Mouse (Mus musculus): ENCODE measurements around the gene Nrf1.

Gene Nrf1

DNA sequence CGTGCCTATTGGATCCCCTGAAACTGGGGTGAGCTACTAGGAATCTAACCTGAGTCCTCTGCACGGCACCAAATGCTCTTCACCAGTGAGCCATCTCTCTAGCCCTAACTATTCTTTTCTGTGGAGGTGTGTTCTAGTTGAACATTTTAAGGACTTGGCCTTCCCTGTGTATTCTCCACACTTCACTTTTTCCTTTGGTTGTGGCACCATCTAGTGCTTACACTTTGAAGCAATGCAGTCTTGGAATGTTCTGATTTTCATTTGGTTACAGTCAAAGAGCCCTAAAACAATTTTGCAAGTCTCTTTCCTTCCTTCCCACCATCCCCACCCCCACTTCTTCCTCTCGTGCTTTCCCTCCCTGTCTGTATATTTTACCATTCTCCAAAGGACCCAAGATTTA, 33.6 kb downstream of the Nrf1 start:
- no peak for DNase-seq

DNA sequence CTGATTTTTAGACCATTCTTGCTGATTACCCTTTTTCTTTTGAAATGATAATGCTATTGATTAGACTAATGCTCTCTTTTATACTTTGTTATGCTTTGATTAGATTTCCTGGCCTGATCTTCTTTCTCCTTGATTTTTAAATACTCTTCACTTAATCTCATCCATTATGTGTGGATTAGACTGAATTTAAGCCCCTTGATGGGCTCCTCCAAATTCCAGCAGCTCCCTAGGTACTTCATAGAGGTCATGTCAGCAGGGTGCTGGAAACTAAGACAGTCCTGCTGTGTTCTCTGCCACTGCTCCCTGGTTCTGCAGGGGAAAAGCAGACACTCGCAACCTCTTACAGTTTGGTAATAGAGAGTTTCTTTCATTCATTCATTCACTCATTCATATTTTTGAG, 35.5 kb downstream of the Nrf1 start:
- no peak for DNase-seq

DNA sequence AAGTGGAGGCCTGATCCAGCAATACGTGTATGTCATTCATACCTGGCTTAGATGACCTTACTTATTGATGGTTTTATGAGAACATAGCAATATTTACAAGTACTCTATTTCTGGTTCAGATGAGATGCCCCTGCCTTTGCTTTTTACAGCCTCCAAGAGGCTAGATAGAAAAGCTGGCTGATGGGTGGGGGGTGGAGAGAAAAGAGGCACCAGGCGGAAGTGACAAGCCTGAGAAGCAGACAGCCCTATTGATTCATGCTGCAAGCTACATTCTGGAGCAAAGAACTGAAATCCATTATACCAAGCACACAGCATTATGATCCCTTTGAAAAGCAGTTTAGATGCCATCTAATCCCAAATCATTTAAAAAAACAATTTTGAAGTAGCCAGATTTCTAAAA, 37.6 kb downstream of the Nrf1 start:
- no peak for DNase-seq

DNA sequence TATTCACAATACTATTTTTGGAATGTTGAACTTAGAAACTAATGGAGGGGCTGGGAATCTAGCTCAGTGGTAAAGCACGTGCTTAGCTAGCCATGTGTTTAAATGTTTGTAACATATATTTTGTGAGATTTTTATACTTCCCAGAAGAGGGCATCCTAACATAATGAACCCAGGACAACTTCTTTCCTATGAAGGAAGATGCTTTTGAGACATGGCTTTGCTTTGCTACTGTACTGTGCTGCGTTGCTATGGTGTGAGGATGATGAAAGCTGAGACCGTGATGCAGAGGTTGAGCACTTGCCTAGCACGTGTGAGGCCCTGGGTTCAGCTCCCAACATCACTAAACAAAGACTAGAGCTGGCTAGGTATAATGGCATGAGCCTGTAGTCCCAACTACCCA, 43.4 kb downstream of the Nrf1 start:
- no peak for DNase-seq

DNA sequence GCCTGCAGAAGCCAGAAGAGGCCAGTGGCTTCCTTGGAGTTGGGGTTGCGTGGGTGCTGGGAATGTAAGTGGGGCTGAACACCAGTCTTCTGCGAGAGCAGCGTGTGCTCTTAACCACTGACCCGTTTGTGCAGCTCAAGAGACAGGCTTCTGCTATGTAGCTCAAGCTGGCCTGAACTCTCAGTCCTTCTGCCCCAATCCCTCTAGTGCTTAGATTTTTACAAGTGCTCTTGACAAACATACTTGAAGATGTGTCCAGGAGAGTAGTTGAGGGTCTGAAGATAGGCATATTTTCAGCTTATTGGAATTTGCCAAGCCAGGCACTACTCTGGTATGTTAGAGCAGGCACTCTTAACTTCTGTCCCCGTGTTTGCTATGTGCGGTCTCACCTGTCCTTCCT, 45.0 kb downstream of the Nrf1 start:
- DNase-seq: no peak

DNA sequence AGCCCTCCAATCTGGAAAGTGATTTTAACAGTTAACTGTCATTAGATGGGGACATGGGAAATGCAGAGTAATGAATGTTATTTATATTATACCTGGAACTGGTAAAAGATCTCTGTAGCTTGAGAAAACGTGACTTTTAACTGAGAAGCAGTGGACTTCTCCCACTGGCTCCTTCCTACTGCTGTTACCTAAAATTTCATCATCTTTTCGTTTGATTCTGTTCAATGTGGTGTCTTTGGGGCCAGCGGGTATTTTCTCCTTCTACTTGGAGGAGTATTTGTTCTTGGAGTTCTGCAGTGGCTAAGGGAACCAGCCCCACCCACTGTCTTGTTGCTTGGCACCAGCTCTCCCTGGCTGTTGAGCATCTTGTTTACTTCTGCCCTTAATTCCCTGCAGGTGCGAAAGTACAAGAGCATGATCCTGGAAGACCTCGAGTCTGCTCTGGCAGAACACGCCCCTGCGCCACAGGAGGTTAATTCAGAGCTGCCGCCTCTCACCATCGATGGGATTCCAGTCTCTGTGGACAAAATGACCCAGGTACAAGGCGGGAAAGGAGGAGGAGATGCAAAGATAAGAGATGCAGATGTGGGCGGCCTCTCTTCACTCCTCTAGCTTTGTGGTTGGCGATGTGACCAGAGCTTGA, 54.1 kb downstream of the Nrf1 start:
- no peak for DNase-seq

DNA sequence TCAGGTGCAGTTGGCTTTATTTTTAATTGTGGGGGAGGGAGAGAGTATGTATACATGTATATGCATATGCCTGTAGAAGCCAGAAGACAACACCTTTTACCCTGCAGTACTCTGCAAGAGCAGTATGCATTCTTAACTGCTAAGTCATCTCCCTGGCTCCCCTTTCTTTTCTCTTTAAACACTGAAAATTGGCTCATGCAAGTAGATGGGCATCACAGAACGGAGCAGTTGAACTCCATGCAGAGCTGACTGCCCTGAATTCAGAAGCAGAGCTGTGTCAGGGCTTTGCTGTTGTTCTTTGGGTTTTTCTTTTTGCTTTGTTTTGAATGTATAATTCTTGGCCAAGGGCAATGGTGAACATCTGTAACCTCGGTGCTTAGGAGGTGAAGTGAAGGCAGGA, 58.3 kb downstream of the Nrf1 start:
- no peak for DNase-seq

DNA sequence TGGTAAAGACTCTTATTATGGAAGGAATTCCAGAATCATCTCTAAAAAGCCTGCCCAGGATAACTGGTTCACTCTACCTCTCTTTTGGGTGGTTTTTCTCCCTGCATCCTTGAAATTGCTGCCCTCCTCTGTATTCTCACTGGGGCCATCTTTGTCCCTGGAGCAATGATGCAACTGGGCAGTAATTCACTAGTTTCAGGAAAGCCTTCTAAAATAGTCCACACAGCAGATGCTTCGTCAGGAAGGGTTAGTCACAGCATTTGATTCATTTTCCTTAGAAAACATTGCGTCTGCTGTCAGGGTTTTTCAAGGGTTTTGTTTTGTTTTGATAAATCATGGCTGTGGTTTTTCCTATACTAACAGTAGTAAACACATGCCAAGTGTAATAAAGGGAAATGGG, 59.7 kb downstream of the Nrf1 start:
- DNase-seq: no peak

DNA sequence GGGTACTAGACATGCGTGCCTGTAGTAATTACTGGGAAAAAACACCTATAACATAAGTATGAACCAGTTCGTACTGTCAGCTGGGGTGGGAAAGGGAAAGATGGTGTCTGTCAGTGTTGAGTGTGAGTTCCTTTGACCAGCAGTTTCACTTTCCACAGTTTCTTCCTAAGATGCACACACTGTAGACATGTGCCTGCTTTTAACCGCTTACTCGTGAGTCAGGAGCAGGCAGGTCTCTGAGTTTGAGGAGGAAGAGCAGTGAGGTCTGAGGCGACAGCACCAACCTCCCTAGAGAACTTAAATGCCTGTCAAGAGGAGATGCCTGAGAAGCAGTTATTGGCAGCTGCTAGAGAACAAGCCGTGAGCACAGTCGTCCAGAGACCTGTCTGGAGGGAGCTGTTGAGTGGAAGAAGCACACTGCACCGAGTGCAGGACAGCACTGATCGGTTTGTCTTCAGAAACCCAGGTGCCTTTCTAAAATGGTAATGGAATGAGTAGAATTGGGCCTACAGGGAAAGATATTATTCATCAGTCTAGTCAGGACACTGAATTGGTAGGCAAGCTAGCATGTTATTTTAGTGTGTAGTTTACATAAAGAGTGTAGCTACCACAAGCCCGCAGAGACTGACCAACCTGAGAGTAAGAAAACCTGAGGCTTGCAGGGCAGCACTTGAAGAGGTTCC, 62.2 kb downstream of the Nrf1 start:
- DNase-seq: no peak

DNA sequence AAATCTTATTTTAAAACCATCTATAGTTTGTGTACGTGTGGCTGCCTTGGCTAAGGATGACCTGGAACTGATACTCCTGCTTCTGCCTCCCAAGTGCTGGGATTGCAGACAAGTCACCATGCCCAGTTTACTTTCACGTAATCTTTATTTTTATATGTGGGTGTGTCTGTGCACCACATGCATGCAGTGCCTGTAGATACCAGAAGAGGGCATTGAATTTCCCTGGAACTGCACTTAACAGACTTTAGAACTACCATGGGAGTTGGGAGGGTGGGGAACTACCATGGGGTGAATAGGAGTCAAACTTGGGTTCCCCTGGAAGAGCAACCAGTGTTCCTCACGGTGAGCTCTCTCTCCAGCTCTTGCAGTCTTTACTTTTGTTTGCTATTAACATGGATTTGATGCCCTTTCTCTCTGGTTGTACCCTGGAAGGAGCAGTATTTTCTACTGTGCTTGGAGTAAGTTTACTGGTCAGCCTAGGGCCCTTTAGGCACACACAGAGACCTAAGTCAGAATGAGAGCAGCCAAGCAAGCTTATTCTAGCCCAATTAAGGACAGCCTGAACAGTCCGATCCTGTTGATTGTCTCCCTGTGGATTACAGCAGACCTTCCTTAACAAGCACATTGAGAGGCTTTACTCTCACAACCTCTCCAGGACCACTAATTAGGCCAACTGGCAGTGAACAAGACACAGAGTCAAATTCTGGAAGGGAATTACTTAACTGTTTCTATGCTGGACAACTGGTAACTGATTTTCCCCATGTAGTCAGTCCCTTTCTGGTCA, 64.8 kb downstream of the Nrf1 start:
- DNase-seq: no peak

DNA sequence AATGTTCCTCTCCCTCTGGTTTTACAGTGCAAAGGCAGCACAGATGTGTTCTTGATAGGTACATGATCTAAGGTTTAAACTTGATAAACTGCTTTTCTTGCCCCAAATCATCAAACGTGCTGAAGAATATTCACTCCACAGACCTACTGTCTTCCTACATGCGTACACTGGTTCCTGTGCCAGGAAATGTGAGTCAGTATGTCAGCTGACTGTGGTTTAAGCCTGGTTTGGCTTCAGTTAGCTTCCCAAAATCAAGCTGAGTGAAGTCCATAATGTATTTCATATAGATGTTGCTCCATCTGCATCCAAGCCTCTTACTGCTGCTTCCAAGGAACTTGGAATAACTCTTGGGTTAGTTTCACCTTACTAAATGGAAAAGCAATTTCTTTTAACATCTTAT, 66.3 kb downstream of the Nrf1 start:
- no peak for DNase-seq

DNA sequence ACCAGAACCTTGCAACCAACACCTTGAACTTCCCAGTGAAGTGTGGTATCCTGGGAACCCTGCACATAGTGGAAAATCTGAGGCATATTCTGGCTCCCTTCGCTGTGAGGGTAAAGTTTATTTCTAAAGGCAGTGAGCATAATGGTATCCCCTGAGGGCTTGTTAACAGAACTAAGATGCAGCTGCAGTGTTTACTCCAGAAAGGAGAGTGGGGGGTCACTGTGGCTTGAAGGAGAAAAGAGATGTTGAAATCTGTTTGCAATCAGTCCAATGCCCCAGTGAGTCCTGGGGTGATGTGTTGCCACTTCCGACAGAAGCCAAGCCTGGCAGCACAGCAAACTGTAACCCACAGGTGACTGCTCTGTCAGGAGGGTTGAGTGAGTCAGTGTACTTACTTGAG, 73.4 kb downstream of the Nrf1 start:
- no peak for DNase-seq

DNA sequence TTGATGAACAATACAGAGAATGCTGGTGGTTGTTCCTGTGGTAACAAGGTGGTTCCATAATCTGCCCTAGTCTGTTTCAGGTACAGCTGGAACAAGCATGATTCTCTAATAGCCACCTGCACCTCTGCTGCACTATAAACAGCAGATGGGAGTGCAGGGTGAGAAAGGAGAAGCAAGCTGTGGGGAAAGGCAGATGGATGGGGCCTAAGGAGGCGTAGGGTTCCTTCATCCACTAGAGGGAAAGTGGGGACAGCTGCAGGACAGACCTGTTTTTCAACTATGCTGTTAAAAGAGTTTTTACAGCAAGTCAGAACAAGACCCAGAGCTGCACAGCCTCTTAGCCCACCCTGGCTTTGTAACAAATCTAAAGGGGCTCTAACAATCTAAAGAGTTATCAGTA, 73.8 kb downstream of the Nrf1 start:
- no peak for DNase-seq

DNA sequence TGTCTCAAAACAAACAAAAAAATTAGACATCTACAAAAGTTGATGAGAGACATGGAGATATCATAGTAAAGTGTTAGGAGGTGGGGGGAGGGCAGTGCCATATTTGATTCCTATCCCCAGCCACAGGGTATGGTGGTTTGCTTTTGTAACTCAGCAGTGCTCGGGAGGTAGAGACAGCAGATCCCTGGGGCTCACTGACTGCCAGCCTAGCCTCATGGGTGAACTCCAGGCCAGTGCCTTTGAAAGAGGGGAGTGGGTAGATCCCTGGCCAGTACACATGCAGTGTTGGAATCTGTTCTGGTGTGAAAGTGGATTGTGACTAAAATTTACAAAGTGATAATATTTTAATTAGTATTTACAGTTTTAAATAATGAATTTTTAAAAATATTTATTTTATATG, 75.6 kb downstream of the Nrf1 start:
- DNase-seq: no peak

DNA sequence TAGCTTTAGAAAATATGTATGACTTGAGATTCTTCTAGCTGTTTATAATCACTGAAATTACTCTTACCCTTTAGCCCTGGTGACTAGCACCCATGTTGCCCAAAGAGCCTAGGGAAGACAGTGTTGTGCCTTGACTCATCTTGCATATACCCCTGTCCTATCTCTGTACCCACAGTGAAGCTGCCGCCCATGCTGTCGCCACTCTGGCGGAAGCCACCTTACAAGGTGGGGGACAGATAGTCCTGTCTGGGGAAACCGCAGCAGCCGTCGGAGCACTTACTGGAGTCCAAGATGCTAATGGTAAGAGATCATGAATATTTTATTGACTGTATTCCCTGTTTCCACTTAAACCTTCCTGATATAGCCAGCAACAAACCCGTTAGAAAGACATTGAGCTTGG, 78.3 kb downstream of the Nrf1 start:
- DNase-seq: no peak

DNA sequence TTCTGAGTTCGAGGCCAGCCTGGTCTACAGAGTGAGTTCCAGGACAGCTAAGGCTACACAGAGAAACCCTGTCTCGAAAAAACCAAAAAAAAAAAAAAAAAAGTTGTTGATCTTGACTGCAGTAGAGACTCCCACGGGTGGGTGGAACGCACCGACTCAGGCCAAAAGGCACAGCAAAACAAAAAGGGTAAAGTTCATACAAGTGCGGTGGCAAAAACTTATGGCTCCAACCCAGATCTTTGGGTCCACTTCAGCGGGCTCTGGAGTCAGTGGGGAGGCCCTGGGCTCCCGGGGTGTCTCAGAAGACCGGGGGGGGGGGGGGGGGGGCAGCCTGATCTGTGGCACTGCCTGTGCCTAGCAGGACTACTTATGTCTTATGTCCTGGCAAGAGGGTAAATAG, 79.0 kb downstream of the Nrf1 start:
- no peak for DNase-seq

DNA sequence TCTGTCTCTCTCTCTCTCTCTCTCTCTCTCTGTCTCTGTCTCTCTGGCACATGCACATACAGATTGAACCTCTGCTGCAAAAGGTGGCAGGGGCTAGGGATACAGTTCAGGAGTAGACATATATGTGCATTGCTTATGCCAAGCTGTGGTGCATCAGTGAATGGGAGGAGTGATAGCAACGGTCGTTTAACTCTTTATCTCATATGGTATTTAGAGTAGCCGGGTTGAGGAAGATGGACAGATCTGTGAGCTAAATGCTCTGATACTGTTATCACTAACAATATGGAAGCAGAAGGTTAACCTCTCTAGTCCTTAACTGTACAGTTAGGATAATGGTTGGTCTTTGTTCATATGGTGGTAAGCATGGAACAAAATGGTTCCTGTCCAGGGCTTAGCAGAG, 84.6 kb downstream of the Nrf1 start:
- DNase-seq: no peak

DNA sequence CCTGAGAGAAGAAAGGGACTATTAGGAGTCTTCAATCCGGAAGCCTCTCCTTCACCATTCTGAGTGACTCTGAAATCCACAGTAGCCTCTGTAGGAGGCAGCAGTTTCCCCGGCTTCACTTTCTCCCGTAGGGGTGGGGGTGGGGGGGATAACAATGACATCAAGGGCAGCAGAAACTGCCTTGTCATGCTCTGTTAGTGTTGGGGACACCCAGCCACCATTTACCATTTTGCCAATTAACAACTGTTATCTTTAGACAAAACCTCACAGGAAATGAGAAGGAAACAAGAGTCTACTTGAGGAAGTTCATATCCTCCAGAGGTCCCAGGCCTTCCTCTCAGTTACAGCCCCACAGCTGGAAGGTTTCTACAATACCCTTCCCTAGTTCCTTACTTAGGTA, 87.8 kb downstream of the Nrf1 start:
- DNase-seq: no peak

DNA sequence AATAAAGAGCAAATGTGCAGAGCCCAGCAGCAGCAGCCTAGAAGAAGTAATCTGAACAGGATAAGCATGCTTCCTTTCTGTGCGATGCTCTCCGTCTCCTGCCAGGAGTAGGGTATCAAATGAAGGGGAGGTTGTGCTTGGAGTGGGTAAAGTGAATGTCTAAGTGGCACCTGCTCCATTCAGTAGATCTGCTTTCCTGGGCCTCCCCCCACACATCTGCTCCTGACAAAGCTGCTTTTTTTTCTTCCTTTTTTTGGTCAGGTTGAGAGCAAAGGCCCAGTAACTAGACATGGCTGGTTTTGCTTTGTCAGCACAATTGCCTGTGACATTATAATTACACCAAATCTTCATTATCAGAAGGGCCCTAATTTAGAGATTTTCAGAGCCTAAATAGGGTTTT, 89.4 kb downstream of the Nrf1 start:
- no peak for DNase-seq

DNA sequence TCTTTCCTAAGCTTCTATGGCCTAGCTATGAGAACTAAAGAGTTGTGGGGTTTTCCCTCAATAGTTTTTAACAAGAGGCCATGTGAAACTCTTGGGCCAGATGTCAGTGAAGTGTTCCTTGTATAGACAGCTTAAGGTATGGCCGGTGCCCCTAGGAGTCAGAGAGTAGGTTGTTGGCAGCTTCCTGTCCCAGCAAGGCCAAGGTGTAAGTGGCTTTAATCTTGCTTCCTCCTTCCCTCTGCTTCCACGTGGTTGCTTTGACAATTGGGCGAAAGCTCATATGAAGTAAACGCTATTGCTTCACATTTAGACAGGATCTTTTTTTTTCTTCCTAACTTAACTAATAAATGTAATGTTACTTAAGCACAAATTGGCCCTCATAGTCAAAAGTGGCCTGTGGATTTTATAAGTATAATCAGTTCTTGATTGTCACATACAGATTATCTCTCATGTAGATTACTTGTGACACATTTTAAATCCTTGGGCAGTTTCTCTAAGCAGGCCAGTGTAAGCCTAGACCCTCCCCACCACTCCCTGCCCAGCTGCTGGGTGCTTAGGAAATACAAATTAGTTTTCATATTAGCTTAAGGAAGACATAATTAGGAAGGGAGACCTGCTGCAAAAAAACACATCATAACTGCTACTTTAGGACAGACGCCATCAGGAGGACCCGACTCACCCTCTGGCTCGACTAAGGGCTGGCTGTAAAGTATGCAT, 91.7 kb downstream of the Nrf1 start:
- DNase-seq: no peak

DNA sequence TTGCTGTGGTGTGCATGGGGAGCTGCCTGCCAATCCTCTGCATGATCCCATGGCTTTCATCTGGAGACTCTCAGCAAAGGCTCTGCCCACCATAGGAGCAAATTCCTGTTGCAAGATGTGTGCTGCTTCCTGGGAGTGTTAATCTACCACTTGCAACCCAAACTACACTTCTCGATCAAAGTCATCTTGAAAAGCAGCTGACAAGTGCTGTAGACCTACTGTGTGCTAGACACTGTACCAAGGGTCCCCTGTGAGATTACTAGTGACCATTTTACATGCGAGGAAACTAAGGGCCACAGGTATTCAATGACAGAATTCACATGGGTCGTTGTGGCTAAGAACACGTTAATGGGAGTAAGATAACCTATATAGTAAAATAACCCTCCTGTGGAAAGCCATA, 95.5 kb downstream of the Nrf1 start:
- no peak for DNase-seq

DNA sequence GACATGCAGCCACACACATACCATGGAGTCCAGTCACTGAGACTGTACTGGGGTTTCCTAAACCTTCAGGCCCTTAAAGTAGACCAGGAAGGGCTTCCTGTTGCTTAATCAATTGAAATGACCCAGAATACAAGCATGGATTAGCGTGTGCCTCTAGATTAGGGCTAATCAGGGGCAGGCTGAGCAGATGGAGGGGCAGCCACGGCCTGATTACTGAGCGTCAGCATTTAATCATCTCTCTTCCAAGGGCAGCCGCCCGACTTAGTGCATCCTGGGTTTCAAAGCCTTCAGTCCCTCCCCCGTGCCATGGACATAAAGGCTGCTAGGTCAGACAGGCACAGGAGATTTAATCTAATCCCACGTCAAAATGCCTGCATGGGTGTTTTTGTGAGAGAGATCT, 99.3 kb downstream of the Nrf1 start:
- DNase-seq: no peak

DNA sequence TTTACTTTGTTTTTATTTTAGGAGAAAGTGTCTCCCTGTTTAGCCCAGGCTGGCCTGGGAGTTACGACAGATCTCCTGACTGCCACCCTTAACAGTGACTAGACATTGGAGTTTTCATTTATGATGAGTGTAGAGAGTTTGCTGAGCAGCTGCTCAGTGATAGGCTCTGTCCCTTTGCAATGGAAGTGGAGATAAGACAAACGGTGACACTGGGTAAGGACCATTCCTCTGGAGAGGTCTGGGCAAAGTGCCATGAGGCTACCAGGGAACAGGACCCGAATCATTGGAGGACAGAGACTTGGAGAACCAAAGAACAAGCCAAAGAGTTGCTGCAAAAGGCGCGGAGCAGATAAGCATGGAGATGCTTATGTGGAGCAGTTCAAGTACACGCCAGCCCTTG, 100.0 kb downstream of the Nrf1 start:
- no peak for DNase-seq

DNA sequence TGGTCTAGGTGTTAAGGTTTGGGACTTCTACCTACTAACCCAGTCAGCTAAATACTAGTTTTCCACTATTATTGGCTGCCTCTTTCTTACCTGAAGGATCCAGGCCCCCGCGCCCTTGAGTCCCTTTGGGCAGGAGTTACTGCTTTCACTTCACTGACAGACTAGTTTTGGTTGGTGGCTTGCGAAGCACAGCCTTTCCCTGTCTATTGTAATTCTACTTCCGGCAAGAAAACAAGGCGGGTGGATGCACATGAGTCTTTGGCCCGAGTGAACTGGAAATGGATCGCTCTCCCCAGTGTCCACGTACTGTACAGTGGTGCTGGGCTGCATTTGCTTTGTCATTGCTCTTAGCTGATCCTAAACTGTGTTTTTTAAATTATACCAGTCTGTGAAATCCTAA, 102.7 kb downstream of the Nrf1 start:
- DNase-seq: no peak

Data from thymus, adult 18-20 months (tissue).